Mouse (Mus musculus) kidney, adult 9 months (tissue): ENCODE results near the gene Snrpd2.
"Not testable (repeated sequence)": the region's sequence is repeated elsewhere in the genome, so short reads cannot be mapped to it uniquely, and the experiment has no call there.

Experiments used
- DNase-seq: peaks from one replicate; pipeline ENCODE4 v3.0.0; 2022

The Snrpd2 gene

DNA sequence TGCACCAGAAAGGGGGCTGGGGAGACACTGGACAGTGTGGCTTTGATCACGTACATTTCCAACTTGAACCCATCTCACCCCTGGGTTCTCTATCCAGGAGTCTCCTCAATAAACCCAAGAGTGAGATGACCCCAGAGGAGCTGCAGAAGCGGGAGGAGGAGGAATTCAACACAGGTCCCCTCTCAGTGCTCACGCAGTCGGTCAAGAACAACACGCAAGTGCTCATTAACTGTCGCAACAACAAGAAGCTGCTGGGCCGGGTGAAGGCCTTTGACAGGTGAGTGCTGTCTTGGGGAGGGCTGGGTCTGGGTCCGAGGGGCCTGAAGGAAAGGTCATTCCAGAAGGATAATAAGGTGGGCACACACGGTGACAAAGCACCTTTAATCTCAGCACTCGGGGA is 1.6 kb downstream of the Snrpd2 start:
- DNase-seq = not testable (repeated sequence)

- no peak for DNase-seq
Measured at GRCm38 (mm10) chr7:19154796-19155195, 5.3 kb downstream of the Snrpd2 start.

DNA sequence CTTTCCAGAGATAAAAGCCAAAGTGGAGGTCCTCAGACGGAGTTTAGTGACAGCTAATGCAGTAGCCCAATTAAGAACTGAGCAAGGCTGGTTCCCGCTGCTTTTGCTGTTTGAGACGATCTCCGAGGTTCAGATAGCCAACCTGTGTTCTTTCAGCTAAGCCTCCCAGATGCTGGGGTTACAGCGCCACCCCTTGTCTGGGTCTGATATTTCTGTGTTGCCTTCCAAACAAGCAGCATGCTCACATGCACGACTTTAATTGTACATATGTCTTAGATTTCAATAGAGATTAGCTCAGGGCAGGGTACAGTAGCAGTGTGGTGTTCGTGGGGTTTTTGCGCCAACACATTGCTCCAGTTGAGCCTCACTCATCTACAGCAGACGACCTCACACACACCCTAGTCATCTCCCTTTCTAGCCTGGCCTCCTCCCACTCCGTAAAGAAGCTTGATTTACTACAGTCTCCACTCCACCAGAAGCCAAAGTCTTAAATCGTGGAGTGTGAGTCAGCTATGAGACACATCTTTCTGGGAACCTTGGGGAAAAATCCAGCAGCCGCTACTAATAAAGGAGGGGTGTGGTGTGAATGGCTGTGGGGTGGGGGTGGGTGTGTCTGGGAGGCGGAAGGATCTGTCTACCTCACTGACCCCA is 6.4 kb downstream of the Snrpd2 start:
- DNase-seq = no peak

DNA sequence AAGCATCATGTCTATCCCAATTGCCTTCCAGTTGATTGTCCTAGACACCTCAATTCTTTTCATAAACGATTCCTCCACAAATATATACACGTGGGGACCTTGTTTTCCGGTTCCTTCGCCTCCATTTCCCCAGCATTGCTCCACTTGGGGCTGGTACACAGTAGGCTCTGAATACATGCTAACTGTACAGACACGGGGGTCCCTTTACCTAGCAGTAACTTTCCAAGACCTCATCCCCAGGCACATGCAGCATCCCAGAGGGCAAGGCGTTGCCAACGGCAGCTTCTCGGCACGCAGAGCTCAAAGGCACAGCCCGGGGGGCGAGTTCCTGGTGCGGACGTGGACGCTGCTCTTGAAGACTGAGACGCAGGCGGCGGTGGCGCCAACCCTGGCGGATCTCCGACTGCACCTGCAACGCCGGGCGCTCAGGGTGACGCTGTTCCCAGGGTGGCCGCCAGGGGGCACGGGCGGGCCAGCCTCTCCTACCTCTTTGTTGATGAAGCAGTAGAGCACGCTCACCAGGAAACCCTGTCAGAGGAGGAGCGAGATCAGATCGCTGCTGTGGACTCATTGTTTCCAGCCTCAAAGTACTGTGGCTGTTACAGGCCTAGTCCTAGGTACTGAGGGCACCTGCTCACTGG is 7.8 kb downstream of the Snrpd2 start:
- peak; percentile 94 for DNase-seq

GRCm38 (mm10) chr7:19158601-19159000 is 9.1 kb downstream of the Snrpd2 start:
- no peak for DNase-seq

DNA sequence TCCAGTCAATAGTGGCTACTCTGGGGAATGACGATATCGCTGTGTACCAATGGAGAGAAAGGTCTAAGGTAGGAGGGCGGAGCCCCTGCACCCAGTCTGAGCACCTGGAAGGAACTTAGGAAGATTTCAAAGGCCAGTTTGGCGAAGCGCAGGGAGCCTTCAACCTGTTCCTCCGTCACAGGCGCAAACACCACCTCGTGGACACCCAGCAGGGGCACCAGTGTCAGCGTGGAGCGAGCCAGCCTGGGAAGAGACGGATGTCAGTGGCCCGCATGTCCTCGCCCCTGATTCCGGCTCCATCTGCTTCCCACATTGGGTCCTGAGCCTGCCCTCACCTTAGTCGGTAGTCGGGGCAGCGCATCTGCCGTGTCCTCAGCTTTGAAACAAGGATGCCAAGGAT is 9.9 kb downstream of the Snrpd2 start:
- DNase-seq = no peak

- no peak for DNase-seq
Measured at GRCm38 (mm10) chr7:19160115-19160514, 10.6 kb downstream of the Snrpd2 start.

- no peak for DNase-seq
Measured at GRCm38 (mm10) chr7:19162928-19163327, 13.4 kb downstream of the Snrpd2 start.

DNA sequence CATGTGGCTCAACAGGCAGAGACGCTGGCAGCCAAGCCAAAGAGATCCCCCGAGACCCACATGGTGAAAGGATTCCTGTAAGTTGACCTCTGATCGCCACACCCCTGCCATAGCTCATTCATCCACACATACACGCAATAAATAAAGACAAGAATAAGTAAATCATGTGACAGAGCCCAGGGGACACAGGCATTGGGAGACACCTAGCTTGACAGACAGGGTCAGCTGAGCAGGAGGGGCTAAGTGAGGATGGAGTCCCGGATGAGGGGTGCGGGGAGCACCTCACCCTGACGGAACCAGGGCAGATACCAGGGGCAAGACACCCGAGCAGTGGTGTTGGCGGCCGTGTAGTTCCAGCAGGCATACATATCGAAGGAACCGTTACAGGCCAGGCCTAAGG is 14.2 kb downstream of the Snrpd2 start:
- no peak for DNase-seq

DNA sequence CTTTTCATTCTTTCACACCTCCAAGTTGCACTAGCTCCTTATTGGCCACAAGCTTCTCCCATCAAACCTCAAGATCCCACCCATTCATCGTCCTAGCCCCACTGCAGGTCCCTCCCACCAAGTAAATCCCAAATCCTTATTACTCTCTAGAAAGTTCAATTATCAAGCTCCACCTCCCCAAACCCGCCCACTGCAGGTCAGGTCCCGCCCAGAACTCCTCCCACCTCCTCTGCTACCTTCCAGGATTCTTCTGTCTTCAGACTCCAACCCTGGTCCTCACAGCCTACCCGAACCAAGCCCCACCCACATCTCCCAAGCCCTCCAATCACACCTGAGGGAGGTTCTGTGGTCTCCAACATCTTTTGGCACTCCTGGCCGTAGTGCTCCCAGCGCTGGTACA is 14.7 kb downstream of the Snrpd2 start:
- peak; percentile 41 for DNase-seq

DNA sequence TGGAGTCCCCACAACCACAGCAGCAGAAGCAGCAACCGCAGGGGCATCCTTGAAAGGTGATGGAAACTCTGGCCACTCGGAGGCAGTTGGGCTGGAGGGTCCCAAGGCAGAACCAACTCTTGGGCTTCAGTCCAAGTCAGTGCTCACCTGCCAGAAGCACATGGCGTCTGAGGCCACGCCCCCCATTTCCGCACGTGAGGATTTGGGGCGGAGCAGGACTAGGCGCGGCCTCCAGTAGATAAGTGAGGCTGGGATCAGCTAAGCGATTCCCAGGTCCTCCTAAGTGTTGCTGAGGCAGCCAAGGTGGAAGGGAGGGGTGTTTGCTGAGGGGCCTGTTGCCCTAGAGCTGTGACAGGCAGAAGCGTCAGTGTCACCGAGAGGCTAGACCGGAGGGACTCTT is 15.5 kb downstream of the Snrpd2 start:
- no peak for DNase-seq

- no peak for DNase-seq
Measured at GRCm38 (mm10) chr7:19165656-19166423, 16.3 kb downstream of the Snrpd2 start, which contains the start of gene Gipr. Gipr (minus strand) TSS chr7:19166127.

DNA sequence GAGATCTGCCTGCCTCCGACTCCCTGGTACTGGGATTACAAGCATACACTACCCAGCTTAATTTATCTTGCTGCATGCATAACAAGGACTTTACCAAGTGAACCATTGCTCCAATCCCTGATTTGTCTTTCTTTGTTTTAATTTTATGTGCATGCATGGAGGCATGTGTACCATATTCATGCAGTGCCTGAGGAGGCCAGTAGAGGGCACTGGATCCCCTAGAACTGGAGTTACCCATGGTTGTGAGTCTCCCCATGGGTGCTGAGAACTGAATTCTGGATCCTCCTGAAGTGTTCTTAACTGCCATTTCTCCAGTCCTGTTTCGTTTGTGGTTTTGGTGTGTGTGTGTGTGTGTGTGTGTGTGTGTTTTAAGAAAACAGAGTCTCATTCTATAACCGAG is 17.5 kb downstream of the Snrpd2 start:
- no peak for DNase-seq

DNA sequence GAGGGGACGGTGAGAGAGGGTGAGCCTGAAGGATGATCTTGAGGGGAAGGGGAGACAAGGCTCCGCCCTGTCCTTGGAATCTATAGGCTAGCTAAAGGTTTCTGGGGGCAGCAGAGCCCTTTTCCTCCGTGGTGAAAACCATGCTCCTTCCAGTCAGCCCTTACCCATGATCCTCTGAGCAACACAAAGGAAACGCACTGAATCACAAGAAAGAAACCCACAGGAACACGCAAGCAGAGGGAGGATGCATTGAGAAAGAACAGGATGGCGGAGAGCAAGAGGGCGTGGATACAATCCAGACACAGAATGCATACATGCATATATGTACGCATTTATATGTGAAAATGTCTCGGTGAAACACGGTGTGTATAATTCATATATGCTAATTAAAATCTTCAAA is 20.0 kb downstream of the Snrpd2 start:
- no peak for DNase-seq

- DNase-seq = no peak
Measured at GRCm38 (mm10) chr7:19170142-19170541, 20.6 kb downstream of the Snrpd2 start.

DNA sequence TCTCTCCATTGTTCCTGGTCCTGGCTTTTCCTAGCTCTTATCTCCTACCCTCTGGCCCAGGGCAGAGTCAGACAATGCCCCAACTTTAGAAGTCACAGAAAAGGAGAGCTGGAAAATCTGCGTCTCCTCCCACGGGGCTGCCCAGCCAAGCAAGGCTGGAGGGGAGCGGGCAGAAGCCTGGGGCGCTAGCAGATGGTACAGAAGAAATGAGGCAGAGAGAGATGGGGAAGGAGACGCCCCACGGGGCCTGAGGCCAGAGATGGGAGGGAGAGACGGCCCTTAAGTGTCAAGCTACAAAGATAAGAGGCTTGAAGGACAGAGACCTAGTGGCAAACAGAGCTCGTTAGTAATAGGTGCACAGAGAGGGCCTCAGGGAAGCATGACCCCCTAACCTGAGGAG is 22.3 kb downstream of the Snrpd2 start:
- DNase-seq = no peak

DNA sequence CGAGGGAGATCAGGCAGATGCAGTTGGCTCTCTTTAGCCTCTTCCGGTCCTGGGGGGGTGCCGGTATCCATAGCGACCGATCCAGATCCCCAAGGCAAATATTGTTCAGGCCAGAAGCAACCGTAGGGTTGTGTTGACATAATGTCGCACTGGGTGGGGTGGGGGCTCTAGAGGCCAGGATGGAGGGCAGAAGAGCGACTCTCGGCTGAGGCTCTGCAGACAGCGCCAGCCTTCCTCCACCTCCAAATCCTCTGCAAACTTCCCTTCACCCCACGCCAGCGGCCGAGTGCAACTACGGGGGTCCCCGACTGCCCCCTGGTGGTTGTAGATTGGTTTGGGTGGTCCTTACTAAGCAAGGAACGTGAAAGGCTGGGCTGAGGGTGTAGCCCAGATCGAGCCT is 23.4 kb downstream of the Snrpd2 start:
- peak; percentile 69 for DNase-seq

GRCm38 (mm10) chr7:19175708-19176515 is 26.4 kb downstream of the Snrpd2 start, which contains the start of gene Eml2:
Eml2 (plus strand) TSS chr7:19176421.
- DNase-seq = peak; percentile 55

DNA sequence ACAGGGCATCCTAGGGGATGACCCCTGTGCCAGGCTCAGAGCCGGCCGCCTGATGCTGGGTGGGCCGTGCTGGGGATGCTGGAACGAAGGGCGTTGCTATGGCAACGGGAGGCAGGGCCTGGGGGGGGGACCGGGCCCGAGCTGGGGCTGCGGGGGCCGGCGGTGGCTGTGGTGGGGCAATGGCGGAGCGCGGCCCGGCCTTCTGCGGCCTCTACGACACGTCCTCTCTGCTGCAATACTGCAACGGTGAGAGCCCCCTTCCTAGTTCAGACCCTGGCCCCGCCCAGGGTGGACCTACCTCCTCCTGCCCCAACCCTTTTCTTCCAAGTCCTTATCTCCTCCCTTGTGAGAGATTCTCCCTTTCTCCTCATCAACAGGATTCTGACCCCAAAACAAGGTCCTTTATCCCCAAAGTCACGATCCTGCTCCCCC is 27.0 kb downstream of the Snrpd2 start:
- no peak for DNase-seq

GRCm38 (mm10) chr7:19177216-19177615 is 27.7 kb downstream of the Snrpd2 start:
- no peak for DNase-seq

DNA sequence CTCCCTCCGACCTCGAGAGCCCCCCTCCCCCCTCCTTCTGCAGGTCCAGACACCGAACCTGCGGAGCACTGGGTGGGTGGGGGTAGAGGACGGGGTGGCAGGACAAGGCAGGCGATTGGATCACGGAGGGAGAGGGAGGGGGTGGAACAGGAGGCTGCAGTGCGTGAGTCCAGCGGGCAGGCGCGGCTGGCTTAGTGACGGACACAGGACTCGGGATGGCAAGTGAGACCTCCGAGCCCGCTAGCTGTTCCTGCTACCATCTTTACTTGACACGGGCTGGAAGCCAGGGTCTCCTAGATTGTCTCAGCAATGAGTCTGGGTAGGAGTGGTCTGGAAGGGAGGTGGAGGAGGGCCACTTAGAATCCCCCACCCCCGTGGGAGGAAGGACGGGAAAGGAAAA is 28.5 kb downstream of the Snrpd2 start:
- DNase-seq = no peak

- DNase-seq = peak; percentile 74
Measured at GRCm38 (mm10) chr7:19178443-19179092, 29.0 kb downstream of the Snrpd2 start.

- DNase-seq = peak; percentile 58
Measured at GRCm38 (mm10) chr7:19179173-19179572, 29.7 kb downstream of the Snrpd2 start.
